In the genomic region with DNA sequence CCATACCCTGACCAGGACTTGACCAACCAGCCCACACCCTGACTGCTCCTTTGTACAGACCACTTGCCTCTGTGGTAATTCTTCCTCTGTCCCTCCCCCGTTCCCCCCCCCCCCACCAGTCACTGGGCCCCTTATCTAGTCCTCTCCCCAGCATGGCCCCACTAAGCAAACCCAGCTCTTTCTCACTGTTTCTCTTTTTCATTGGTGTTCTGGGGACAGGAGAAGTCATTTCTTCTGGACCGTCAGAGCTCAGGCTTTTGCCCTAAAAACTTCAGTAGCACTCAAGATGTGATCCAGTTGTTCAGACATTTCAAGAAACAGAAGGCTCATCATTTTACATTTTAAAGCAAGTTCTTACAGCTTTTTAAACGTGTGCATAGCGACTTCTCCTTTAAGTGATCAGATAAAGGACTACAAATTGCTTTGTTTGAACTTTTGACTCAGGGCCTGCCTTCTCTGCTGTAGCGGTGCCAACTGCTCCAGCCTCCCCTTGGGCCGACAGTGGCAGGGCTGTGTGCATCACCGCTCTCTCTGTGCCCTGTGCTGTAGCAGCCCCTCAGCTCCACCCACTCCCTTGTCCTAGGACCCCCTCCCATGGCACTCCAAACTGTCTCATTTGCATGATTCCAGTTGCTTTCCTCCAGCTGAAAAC, we compare ENCODE assay signal across 9 mouse cellular contexts. TPM values are rescaled to one million over a fixed set of nuclear protein-coding genes. Genes with fewer than 3 reads are reported as not detected.
DNase-seq lines count a peak whose midpoint lies in the region; ATAC-seq and TF ChIP-seq lines count a peak whose summit lies in the region.
"Had no signal": no experiment of that assay in that cellular context is flagged by ENCODE, and none has a peak within 500 bp of the region (broad histone marks: within the 10 kb centered on the region; RNA-seq: fewer than 3 reads in every experiment).

No protein-coding gene starts in this region.

- ATAC-seq in erythroblast, adult 5-6 weeks (replicated peaks; ENCODE audit: low FRiP score, poor library complexity, severe bottlenecking): no peak
- no peak for ATAC-seq in lung, postnatal 0 days
- ATAC-seq in stomach, embryonic 14.5 days (ENCODE audit: insufficient number of reproducible peaks, insufficient read depth, low FRiP score, low read depth): peak; percentile 68

- H3K9me3 ChIP-seq in erythroblast, embryonic 14.5 days (ENCODE audit: control insufficient read depth, low read length): peaks cover 11% of the 10 kb centered on the region
- H3K9me3 ChIP-seq in lung, postnatal 0 days (ENCODE audit: low read length): no peaks in the 10 kb centered on the region
- H3K9me3 ChIP-seq in stomach, embryonic 14.5 days (ENCODE audit: control insufficient read depth, low read depth, low read length): peaks cover 7% of the 10 kb centered on the region; the same call in 1 of the 2 replicates

- peak overlapping the region; percentile 63 for H3K4me3 ChIP-seq in erythroblast, embryonic 14.5 days (replicated peaks)
- no peak overlapping the region for H3K4me3 ChIP-seq in lung, postnatal 0 days (ENCODE audit: low read depth, low read length)
- H3K4me3 ChIP-seq in stomach, embryonic 14.5 days (ENCODE audit: low read depth, low read length): no peak overlapping the region
- no peak overlapping the region for H3K4me3 ChIP-seq in cerebellum, adult 2 months (replicated peaks; ENCODE audit: insufficient read depth, low read depth, low read length)

- TF ChIP-seq EP300 in lung, postnatal 0 days (IDR thresholded peaks at IDR 0.05): no peak

- no peak for TF ChIP-seq CTCF in lung, postnatal 0 days (IDR thresholded peaks at IDR 0.05)
- no peak for TF ChIP-seq CTCF in cerebellum, adult 2 months (IDR thresholded peaks at IDR 0.05; ENCODE audit: borderline replicate concordance, insufficient read depth, low read depth, low read length)

- H3K36me3 ChIP-seq in erythroblast, embryonic 14.5 days (ENCODE audit: control insufficient read depth): peaks cover 54% of the 10 kb centered on the region
- no peaks in the 10 kb centered on the region for H3K36me3 ChIP-seq in lung, postnatal 0 days (ENCODE audit: insufficient read depth, low read length)
- no peaks in the 10 kb centered on the region for H3K36me3 ChIP-seq in stomach, embryonic 14.5 days (ENCODE audit: control insufficient read depth, insufficient read depth, low read length)

- WGBS in lung, postnatal 0 days: 14% methylated on average over 7 of the region's 7 CpGs
- WGBS in stomach, embryonic 14.5 days: 24% methylated on average over 7 of the region's 7 CpGs
- WGBS in cerebellum, adult 2 months: 39% methylated on average over 7 of the region's 7 CpGs

- no peak for TF ChIP-seq POLR2A in cerebellum, adult 2 months (IDR thresholded peaks at IDR 0.05; ENCODE audit: borderline replicate concordance, insufficient read depth, low read length)

- no peak overlapping the region for H3K27ac ChIP-seq in lung, postnatal 0 days (ENCODE audit: low read length)
- peak overlapping the region; percentile 53 for H3K27ac ChIP-seq in stomach, embryonic 14.5 days (ENCODE audit: low read length)
- H3K27ac ChIP-seq in cerebellum, adult 2 months (ENCODE audit: insufficient read depth, low read length): no peak overlapping the region

- DNase-seq in lung, postnatal 0 days (ENCODE audit: low spot score): peak; percentile 16
- no peak for DNase-seq in lung, postnatal 36 days
- DNase-seq in induced T-regulatory cell, adult 2 months (ENCODE audit: low read depth): peak; percentile 51
- DNase-seq in cerebellum, adult 2 months: no peak
- no peak for DNase-seq in testis, postnatal 10 days (ENCODE audit: low spot score)
- DNase-seq: cerebellum, adult 11 months had no signal

- H3K4me2 ChIP-seq in lung, postnatal 0 days (replicated peaks; ENCODE audit: low read depth, low read length): no peak overlapping the region
- no peak overlapping the region for H3K4me2 ChIP-seq in stomach, embryonic 14.5 days (replicated peaks; ENCODE audit: low read depth, low read length)

- no peak overlapping the region for H3K9ac ChIP-seq in lung, postnatal 0 days (replicated peaks; ENCODE audit: low read depth)
- H3K9ac ChIP-seq in stomach, embryonic 14.5 days (replicated peaks; ENCODE audit: low read depth, low read length): no peak overlapping the region

- H3K27me3 ChIP-seq in erythroblast, embryonic 14.5 days (ENCODE audit: control insufficient read depth): no peaks in the 10 kb centered on the region
- H3K27me3 ChIP-seq in lung, postnatal 0 days (replicated peaks; ENCODE audit: insufficient read depth, low read length): no peaks in the 10 kb centered on the region
- H3K27me3 ChIP-seq in stomach, embryonic 14.5 days (ENCODE audit: control insufficient read depth, insufficient read depth, low read length): no peaks in the 10 kb centered on the region
- H3K27me3 ChIP-seq in cerebellum, adult 2 months (ENCODE audit: control insufficient read depth, insufficient read depth, low read length): no peaks in the 10 kb centered on the region

- H3K4me1 ChIP-seq in erythroblast, embryonic 14.5 days (ENCODE audit: control insufficient read depth): peaks cover 91% of the 10 kb centered on the region
- no peaks in the 10 kb centered on the region for H3K4me1 ChIP-seq in lung, postnatal 0 days (ENCODE audit: insufficient read depth, low read depth, low read length)
- peaks cover 12% of the 10 kb centered on the region; the same call in 1 of the 2 replicates for H3K4me1 ChIP-seq in stomach, embryonic 14.5 days (ENCODE audit: control insufficient read depth, insufficient read depth, low read length)
- H3K4me1 ChIP-seq in cerebellum, adult 2 months (ENCODE audit: control insufficient read depth, insufficient read depth, low read length): no peaks in the 10 kb centered on the region

RNA-seq across cellular contexts. Expression of gene Wdr26, which starts 34.8 kb away (rescaled TPM):
- polyA plus RNA-seq in erythroblast, embryonic 14.5 days (2012): 12.7 and 17.8 TPM in 2 replicates
- 871 and 922 TPM in 2 replicates for total RNA-seq in erythroblast, adult 5-6 weeks (2015; ENCODE audit: low replicate concordance)
- total RNA-seq in erythroblast, adult 5-6 weeks (2017; ENCODE audit: low replicate concordance): 1,326 and 1,581 TPM in 2 replicates
- polyA plus RNA-seq in lung, postnatal 0 days (2015; fragmentation: Nextera tagmentation; extraction: Ambion mirVana): 49.1 and 50.9 TPM in 2 replicates
- 54.7 and 56.7 TPM in 2 replicates for polyA plus RNA-seq in stomach, embryonic 14.5 days (2014; fragmentation: Nextera tagmentation; extraction: Ambion mirVana)
- 47.0 and 47.8 TPM in 2 replicates for polyA plus RNA-seq in cerebellum, adult 2 months (2012; rRNA removed)

Comparison
In these comparisons a context has a peak if more than half of its experiments do, and no peak if none do; other contexts are left out.
1. DNase-seq: peak in lung, postnatal 0 days (single experiment) and induced T-regulatory cell, adult 2 months (single experiment); none in lung, postnatal 36 days (single experiment), cerebellum, adult 2 months (0 of 2) and testis, postnatal 10 days (single experiment).